Mouse (Mus musculus): ENCODE measurements at regions not wholly inside any gene's neighbourhood (a gene's known extent, or its start where the extent isn't known, plus 50 kb on each side); places are given as distances from the start of the nearest gene placed in this dataset.

DNA sequence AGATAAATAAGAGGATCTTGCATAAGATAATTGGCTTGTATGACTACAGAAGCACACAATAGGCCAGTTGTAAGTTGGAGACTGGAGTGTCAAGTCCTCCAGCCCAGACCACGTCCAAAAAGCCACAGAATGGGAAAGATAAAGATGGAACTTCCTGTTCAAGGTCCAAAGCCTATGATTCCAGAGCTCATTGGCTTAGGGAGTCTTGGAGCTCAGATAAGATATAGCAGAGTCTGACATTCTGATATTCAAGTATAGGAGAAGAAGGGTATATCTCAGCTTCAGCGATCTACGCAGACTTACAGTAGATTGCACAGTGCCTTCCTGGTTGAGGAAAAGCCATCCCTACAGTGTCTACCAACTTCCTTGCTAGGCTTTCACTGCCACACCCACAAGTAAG lies 77.7 kb upstream of the Ralgapa2 start:
- TF ChIP-seq CTCF (IDR thresholded peaks at IDR 0.05; ENCODE audit: low read depth) (no peak), EP300 (IDR thresholded peaks at IDR 0.05; ENCODE audit: low read depth) (no peak)

Measured in liver, embryonic 14.5 days (tissue).